Mouse (Mus musculus) naive thymus-derived CD4-positive, alpha-beta T cell, adult 2 months (primary cell): ENCODE data around the gene Nfs1.
"Not testable (repeated sequence)": the region's sequence is repeated elsewhere in the genome, so short reads cannot be mapped to it uniquely, and the experiment has no call there.

Experiments
- DNase-seq: peaks from one replicate; pipeline ENCODE4 v3.0.0-alpha.2; 2011; ENCODE audit warnings: low read depth

Nfs1 gene

DNA sequence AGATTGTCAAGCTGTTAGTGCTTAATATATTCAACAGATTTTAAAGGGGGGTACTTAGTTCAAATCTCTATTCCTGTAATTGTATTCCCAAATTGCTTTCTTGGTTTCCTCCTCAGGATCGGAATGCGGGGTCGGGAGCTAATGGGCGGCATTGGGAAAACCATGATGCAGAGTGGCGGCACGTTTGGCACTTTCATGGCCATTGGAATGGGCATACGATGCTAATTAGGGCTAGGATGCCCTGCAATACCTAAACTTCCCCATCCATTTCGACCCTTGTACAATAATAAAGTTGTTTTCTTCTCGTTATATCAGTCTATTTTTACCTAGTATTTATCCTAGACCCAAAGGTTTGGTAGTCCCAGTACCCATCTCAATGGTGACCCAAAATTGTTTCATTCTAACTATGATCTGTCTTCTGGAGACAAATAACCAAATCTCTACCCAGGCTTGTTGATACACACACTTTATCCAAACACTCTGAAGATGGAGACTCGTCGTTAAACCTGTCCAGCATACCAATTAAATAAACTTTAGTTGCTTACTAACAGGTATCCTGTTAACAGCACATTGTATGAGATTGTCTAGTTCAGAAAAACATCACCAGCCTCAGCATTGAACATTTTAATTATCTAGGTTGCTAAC lies 1.6 kb upstream of the Nfs1 start:
- DNase-seq: no peak

DNA sequence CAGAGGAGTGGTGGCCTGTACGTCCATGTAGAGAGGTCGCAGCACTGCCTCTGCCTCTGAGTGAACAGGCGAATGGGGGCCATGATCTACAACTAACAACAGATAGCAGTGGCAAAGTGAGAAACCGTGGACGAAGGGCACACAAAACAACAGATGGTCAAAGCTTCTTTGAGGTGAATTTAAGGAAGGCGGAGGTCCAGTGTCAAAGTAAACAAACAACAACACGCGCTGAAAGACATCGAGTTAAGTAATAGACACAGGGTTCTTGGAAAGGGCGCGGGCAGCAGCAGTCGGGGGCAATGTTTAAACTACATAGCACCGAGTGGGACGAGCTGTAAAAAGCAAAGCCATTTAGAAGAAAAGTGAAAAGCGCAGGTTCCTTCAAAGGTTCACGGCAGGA lies 619 bp downstream of the Nfs1 start:
- no peak for DNase-seq

GRCm38 (mm10) chr2:156142820-156143219 lies 1.2 kb downstream of the Nfs1 start:
- DNase-seq: no peak

DNA sequence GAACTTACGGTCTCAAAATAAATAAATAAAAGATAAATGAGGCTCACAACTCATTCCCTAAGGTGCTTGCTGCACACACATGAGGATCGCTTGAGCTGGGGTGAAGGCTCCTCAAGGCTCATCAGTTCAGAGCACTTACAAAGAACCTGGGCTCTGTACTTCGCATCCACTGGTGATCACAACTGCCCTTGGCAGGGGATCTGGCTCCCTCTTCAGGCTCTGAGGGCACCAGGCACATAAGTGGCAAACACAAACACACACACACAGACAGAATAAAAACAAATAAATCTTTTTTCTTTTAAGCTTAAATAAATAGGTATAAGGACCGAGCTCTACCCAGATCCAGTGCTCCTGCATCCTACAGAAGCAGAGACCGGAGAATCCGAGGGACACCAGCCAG lies 8.3 kb downstream of the Nfs1 start:
- DNase-seq: no peak

GRCm38 (mm10) chr2:156134161-156134560 lies 9.8 kb downstream of the Nfs1 start:
- DNase-seq: no peak

GRCm38 (mm10) chr2:156126992-156127391 lies 17.0 kb downstream of the Nfs1 start, which contains the start of gene Gm28036:
Gene Gm28036, minus strand, starts transcription at chr2:156127092.
- no peak for DNase-seq

- DNase-seq: no peak
Measured at GRCm38 (mm10) chr2:156123731-156124130, 20.3 kb downstream of the Nfs1 start.

DNA sequence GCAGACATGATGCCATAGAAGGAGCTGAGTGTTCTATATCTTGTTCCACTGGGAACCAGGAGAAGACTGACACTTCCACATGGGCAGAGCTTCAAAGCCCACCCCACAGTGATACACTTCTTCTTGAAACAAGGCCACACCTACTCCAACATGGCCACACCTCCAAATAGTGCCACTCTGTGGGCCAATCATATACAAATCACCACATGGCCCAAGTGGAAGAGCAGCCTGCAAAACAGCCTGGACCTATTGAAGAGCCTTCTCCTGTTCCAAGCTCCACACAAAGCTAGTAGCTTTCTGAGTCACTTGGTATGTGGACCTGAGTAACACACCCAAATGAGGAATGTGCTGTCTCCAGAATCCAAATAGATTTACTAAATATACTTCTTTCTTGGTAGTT lies 24.4 kb downstream of the Nfs1 start:
- no peak for DNase-seq

DNA sequence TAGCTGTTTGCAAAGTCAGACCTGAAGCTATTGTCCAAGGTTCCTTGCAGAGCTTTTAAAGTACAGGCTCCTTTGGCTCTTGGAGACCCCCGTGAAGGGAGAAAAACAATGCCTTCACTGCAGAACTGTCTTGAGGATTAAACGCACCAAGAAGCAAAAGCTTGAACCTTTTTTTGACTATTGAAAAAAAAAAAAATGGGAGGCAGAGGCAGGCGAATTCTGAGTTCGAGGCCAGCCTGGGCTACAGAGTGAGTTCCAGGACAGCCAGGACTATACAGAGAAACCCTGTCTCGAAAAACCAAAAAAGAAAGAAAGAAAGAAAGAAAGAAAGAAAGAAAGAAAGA lies 31.9 kb downstream of the Nfs1 start:
- DNase-seq: not testable (repeated sequence)

- peak; percentile 96 for DNase-seq
Measured at GRCm38 (mm10) chr2:156111358-156112079, 32.5 kb downstream of the Nfs1 start, which contains the start of the genes Cpne1 and Rbm12. Gene Cpne1, minus strand, starts transcription at chr2:156111965. Gene Rbm12, minus strand, starts transcription at chr2:156111978.

- peak; percentile 53 for DNase-seq
Measured at GRCm38 (mm10) chr2:156110627-156111357, 33.2 kb downstream of the Nfs1 start.

GRCm38 (mm10) chr2:156091926-156092325 lies 52.1 kb downstream of the Nfs1 start:
- no peak for DNase-seq

DNA sequence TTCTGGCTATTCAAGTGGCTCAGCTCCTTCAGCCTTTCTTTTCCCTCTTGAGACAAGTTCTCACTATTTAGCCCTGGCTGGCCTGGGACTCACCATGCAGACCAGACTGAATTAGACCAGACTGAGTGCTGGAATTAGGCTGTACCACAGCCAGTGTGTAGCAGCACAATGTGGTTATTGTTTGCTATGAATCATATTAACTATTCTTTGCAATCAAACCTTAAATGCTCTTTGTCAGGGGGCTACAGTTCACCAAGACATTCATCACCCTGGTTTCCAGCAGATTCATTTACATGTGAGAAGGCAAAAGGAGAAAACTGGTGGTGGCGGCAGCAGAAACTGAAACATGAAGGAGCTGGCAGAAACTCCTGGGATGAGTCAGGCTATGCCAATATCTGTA lies 54.2 kb downstream of the Nfs1 start:
- DNase-seq: no peak

- DNase-seq: no peak
Measured at GRCm38 (mm10) chr2:156087391-156088110, 56.4 kb downstream of the Nfs1 start.

DNA sequence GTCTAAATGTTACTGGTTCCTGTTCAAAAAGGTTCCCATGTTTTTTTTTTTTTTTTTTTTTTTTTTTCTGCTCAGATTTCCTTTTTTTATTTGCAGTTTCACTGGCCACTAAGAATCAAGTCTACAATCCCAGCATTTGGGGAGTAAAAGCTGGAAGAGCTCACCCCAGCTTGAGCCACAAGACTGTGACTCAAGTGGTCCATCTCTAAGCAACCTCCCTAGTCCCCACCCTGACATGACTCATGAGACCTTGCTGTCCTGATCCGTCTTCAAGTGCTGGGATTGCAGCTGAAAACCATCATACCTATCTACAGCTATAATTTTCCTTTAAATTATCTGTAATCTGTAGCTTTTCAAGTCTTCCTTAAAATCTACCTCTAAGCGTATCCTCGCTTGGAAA lies 59.4 kb downstream of the Nfs1 start:
- no peak for DNase-seq

DNA sequence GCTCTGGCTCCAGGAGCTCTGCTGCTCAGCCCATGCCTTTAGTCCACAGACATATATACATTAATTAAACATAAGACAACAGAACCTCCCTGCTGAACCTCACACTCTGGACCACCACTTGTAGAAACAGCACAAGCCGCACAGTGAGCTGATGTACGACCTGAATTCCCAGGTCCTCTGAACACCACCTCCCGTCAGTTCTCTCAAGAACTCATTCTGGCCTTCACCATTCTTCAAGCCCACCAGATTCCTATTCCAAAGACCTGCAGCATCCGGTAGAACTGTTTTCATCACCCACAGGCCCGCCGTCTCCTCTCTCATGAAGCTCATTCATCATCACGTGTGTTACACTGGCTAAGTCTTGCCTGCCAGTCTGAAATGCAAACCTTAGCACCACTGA lies 63.6 kb downstream of the Nfs1 start:
- DNase-seq: no peak

DNA sequence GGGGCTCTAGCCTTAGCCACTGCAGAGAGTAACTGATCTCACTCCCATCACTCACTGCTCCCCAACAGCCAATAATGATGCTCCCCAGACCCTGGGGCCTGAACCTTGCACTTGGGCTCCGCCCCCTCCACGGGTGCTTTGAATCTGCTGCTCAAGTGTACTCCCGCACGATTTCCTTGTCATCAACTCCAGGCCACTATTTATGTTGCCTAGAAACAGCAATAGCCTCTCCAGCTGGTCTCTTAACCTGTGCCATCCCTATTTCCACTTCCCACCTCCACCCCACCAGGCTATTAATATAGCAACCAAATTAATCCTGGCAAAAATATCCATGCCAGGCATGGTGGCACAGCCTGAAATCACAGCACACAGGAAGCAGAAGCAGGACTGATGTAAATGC lies 64.3 kb downstream of the Nfs1 start:
- DNase-seq: no peak

DNA sequence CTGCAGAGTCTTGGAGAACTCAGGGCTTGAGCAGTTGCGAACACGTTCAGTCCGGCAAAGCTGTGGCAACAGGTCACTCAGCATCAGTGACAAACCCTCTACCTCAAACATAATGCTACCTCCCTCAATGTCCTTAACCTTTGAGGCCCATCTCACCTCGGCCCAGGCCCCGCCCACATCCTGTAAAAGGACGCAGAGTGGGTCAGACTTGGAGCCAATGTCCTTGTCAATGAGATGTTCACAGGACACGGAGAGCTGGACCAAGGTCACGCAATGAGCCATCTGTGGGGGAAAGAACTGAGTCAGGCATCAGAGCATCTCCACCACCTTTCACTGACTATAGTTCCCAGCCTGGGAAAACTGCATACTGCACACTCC lies 64.8 kb downstream of the Nfs1 start:
- DNase-seq: no peak

DNA sequence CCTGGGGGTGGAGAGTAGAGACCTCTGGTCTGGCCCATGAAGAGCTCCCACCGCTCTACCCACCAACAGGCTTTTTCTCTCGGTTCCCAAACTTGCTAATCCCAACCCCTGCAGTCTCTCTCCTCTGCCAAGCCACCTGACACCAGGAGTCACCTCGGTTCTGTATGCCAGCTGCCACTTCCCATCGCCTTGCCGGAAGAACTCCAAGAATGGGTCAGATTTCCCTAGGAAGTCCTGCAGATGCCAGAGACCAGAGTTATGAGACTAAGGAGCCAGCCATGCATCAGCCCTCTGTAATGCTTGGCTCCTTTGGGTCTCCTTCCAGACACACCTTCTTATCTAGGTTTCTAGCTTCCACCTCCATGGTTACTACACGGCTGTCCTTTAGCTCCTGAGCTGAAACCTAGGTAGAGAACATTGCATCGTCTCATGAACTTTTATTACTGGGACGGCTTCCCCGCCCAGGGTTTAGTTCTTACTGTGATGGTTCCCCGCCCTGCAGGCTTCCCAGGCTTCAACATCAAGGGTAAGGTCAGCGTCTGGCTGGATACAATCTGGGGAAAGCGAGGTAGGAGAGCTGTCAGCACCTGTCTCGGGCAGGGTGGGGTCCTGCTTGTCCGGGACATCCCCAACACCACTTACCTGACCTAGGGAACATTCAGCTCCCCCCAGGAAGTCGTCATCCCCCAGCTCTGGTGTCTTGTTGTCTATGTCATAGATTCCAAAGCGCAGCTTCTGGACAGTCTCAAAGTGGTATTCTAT lies 65.4 kb downstream of the Nfs1 start:
- no peak for DNase-seq

- no peak for DNase-seq
Measured at GRCm38 (mm10) chr2:156077461-156077860, 66.5 kb downstream of the Nfs1 start.

- DNase-seq: no peak
Measured at GRCm38 (mm10) chr2:156073725-156074124, 70.3 kb downstream of the Nfs1 start.
